Mouse (Mus musculus) olfactory bulb, adult 2 months (tissue): ENCODE results near the gene Braf.

Source experiments
- CTCF ChIP-seq: fragments of 200-500 bp; IDR thresholded peaks from 2 replicates; pipeline ENCODE4 v1.5.1; 2012; ENCODE audit warnings: low read depth, mild to moderate bottlenecking, low read length, moderate library complexity; ENCODE audit not compliant: insufficient read depth
- POLR2A ChIP-seq: fragments of 200-500 bp; IDR thresholded peaks from 2 replicates; pipeline ENCODE4 v1.6.1; 2012; ENCODE audit warnings: mild to moderate bottlenecking, low read depth, low read length, moderate library complexity; ENCODE audit not compliant: insufficient read depth

DNA sequence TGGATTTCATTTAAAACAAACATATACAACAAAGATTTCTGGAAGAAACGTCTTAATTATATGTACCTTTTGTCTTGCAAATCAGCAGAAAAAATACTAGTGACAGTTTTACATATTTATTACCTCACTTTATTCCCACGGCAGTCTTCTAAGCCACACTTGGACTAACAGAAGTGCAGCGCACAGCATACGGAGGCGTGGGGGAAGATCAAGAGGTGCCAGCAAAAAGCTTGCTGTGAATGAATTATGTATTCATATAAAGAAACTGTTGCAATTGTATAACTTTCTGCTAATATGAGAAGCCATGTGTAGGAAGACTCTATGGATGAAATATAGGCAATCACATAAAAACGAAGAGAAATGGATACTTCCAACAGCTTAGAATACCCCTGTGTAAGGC lies 6.7 kb downstream of the Braf start:
- TF ChIP-seq CTCF (no peak), POLR2A (no peak)
